Mouse (Mus musculus) monocyte, adult 5-6 weeks (primary cell): ENCODE measurements around the gene Slit2. TPM values are rescaled to one million over a fixed set of nuclear protein-coding genes. Genes with fewer than 3 reads are reported as not detected.

ENCODE experiments used
- ATAC-seq: fragments of 153-309, 156-312 bp; replicated peaks from 2 replicates; pipeline ENCODE4 v1.8.0; 2017; ENCODE audit warnings: mild to moderate bottlenecking; ENCODE audit not compliant: low TSS enrichment, insufficient number of reproducible peaks, severe bottlenecking, poor library complexity, low FRiP score
- total RNA-seq: library from RNA; stranded (forward); fragments of 200-1000, 200-491, 200-594 nt; gene quantifications from 3 replicates; pipeline ENCODE4 v1.2.3, GENCODE M21; 2017

Gene Slit2
- total RNA-seq, 1 experiment from 2014 or later: not detected

GRCm38 (mm10) chr5:48333884-48334513 is 351.1 kb downstream of the Slit2 start:
- no peak for ATAC-seq

GRCm38 (mm10) chr5:48340808-48341433 is 358.0 kb downstream of the Slit2 start:
- ATAC-seq: no peak

GRCm38 (mm10) chr5:48345095-48345982 is 362.4 kb downstream of the Slit2 start:
- no peak for ATAC-seq

- ATAC-seq: no peak
These were observed 363.2 kb downstream of the Slit2 start for GRCm38 (mm10) chr5:48345983-48346648.

- ATAC-seq: no peak
These were observed 366.4 kb downstream of the Slit2 start for GRCm38 (mm10) chr5:48349309-48349708.
